Mouse (Mus musculus) A20 (cell line): ENCODE data around the gene Nrp2.
A peak's percentile ranks its signal among the peaks of the same experiment; 100 is the strongest.

Experiments used
- DNase-seq: peaks from one replicate; pipeline ENCODE4 v3.0.0-alpha.2; 2011; ENCODE audit warnings: low read depth, low spot score

Nrp2 gene

DNA sequence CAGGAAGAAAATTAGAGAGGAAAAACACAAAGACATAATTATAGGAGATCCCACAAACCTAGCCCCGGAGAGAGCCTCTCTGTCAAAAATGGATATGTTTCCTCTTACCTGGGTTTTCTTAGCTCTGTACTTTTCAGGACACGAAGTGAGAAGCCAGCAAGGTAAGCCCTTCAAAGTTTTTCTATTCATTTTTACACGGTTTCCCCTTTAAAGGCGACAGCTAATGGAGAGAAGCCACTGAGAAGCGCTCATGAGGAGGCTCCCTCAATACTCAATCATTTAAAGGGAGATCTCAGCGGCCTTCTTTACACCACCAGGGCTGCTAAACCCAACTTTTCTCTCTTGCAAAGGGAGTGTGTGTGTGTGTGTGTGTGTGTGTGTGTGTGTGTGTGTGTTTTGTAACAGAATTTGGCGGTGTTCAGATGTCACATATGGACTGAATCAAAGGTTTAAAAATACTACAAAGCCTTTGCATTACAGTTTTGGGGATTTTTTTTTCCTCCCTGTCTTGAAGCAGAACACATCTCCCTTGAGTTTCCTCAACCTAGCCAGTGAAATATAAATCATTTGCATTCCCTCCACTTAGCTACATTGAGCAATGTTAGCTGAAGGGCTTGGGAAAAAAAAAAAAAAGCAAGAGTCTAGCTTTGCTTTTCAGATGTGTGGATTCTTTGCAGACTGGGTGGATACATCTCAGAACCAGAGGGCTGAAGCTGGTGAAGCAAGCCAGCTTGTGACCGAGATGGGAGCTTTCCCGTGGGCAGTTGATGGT, 1.2 kb downstream of the Nrp2 start:
- DNase-seq, result no peak

DNA sequence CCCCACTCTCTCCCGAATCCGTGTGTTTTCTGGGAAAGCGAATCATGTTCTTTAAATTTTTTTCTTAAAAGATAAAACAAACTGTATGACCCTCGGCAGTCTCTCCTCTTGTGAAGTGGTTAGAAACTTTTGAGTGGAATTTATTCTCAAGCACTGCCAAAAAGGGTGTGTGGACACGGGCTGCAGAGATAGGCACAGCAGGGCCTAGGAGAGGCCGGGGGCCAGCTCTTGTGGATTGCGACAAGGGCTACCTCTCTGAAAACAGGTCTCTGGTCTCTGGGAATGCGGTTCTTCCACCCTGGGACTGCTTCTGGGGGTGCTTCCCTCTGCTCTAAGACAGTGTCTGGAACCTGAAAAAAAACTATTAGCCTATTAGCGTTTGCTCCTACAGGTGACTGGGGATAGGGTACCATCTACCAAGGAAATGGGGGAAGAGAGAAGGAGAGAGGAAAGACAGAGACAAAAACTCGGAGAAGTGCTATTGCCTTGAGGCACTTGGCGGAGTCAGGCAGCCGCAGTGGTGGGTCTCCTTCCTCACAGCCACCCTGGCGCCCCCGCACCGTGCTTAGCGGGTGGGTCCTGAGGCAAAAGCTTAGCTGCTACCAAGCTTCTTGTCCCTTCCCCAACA, 1.9 kb downstream of the Nrp2 start:
- no peak for DNase-seq

DNA sequence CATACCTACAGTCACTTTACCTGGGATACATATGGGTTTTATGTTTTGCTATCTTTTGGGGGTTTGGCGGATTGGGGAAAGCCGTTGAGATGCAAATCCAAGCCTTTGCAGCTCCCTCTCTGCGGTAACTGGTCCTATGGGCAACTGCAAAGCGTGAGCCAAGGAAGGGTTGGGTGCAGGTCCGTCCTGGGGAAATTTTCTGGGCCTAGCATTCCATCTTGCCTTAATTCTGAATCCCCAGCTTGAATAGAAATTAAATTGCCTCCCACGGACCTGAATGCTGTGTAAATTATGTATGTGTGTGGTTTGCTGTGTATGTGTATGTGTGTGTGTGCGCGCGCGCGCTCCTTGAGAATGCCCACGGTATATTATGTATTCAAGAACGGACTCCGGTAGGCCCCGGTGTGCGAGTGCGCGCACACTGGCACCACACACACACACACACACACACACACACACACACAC, 2.5 kb downstream of the Nrp2 start:
- no peak for DNase-seq

DNA sequence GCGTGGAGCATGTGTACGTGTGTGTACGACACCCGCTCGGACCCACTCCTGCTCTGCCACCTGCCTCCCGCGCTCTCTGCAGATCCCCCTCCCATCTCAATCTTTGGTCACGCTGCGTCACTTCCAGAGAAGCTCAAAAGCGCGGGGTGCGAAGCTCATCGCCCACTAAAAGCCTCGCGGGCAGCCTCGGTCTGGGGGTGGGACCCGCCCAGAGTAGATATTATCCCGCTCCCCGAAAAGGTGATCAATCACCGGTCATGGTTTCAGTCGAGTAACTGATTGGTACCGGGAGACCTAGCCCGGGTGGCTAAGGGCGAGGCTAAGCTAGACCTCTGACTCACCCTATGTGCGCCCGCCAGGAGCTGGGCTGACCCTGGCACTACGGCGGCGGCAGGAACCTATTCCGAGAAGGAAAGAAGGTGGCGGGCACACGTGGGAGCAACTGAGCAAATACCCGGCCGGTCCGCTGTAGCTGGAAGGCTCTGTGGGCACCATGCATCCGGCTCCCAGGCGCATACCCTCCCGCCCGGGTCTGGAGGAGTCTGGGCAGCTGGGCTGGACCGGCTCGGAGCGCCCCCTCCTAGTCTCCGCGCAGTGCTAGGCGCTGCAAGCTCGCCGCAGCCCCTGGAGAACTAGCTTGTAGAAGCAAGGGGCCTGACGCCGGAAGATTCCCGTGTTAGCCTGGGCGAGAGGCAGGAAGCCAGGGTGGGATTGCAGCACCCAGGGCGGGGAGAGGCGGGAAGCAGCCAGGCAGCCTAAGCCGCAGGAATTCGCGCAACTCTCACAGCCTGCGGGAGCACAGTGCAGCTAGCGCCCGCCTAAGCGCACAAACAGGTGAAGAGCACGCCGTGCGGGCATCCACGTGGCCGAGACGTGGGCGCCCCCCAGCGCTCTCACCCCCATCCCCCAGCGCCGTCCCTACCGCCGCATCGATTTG, 3.3 kb downstream of the Nrp2 start:
- no peak for DNase-seq

DNA sequence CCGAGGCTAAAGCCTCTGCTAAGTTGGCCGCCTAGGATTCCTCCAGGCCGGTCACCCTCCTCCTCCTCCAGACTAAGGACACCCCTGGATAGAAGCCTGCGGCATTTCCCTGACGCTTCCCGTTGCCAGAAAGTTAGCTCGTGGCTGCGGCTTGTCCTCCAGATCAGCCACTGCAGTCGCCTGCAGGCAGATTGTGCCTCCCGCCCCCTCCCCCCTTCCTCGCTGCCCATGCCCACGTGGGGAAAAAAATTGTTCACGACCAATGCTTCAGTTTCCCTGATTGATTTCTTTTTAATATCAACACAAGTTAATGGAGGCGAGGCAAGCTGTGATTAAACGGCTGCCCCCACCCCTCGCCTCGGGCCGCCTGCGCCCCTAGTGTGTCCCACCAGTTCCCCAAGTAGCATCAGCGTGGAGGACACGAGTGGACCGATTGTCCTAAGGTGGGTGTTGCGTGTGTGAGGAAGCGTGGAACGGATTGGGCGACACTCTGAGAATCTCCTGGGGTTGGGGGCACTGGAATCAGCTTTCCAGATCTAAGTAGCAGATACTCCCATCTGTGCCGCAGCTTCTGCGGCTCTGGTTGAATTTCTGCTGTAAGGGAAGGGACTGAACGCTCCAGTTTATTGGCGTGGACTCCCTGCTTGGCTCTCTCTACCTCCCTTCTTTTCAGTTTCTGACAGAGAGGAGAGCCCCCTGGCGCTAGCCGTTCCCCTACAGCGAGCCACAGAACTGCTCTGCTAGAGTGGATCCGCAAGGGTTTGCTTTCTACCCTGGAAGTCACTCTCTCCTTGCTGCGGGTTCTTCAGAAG, 4.2 kb downstream of the Nrp2 start:
- DNase-seq, result no peak

DNA sequence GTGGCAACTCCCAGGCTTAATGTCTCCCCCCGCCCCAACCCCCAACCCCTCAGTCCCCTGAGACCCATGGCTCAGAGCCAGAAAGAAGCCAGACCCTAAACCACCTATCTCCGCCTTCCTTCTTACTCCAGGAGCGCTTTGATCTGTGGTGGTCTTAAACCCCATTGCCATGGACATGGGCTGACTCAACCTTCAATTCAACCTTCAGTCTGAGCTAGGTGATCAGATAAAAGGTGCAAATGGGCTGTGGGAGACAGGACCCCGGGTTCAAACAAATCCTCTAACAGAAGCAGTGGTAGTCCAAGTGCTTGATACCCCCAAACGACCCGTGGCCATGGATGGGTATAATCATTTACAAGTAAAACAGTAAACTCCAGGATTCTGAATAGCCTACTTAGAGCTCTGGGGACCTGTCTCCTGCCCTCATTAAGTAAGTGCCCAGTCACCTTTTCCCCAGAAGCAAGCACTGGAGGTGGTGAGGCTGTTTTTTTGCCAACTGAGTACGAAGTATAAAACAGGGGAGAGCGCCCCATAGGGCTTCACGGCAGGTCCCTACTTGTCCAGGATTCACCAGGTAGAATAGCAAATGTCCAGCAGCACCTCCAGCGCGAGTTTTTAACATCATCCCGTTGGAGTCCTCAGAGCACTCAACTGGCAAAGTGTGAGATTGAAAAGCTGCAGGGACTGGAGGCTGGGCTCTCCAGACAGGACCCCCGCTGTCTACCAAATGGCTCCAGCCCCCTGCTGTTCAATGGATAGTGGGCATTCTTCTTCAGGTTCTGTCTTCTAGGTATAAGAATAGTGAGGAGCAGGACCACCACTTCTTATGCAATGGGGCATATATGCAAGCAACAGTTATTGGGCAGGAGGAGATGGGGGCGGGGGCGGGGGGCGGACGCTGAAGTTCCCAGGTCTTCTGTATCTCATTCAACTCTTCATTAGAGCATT, 5.1 kb downstream of the Nrp2 start:
- DNase-seq, result no peak

DNA sequence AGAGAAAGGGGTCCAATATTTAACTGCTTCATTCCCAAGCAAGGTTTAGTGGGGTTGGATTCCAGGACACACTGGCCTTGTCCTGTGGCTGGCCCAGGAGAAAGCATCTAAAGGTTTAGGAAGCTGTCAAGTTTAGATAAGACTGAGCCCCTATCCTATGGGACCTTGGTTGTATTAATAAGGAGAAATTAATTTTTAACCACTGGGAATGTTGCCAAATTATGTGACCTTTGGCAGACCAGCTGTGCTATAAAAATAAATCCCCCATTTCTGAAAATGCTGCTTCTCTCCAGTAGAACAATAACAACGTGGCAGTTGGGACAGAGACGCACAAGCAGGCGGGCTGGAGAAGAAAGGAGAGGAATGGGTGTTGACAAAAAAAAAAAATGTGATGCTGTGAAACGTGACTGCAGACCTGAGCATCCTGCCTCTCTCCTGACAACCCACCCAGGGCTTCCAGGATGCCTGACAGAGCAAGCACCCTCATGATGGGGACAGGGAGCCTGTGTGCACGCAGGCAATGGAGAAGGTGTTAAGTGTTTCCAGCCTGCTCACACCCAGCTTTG, 6.8 kb downstream of the Nrp2 start:
- DNase-seq, result no peak

DNA sequence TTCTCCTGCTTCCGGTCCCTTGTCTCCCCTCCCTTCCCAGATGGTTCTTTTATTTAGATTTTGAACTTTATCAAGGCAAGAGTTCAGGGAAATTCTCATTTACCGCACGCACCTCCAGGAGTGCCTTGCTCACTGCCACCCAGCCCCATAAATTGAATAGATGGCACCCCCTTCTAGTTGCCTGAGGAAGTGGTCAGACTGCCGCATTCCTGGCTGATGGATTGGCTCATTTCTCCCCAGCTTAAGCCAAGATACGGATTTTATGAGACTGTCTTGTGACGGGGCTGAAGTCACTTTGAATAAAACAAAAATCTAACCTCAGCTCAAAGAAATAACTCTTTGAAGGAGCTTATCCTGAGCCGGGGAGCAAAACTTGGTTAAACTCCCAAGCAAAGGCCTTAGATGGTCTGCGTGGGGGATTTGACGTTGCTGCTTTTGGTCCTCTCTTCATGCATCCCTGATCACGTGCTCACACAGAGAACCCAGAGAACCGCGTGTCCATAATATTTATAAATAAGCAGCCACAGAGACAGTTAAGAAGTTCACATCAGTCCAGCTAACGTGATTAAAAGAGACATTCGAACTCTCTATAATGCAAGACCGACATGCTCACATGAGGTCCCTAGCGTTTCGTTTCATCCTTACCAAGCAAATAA, 10.1 kb downstream of the Nrp2 start:
- DNase-seq, result no peak

DNA sequence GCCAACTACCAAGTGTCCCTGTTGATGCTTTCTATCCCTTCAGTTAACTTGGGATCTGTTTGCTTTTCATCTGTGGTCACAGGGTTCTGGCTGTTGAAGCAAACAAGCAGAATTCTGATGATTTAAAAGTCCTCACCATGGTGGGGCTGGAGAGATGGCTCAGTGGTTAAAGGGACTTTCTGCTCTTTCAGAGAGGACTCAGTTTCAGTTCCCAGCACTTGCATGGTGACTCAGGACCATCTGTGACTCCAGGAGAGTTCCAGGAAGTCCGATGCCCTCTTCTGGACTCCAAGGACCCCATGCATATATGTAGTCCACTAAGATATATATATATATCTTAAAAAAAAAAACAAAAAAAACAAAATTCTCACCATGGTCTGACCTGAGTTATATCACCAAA, 11.9 kb downstream of the Nrp2 start:
- DNase-seq, result no peak

DNA sequence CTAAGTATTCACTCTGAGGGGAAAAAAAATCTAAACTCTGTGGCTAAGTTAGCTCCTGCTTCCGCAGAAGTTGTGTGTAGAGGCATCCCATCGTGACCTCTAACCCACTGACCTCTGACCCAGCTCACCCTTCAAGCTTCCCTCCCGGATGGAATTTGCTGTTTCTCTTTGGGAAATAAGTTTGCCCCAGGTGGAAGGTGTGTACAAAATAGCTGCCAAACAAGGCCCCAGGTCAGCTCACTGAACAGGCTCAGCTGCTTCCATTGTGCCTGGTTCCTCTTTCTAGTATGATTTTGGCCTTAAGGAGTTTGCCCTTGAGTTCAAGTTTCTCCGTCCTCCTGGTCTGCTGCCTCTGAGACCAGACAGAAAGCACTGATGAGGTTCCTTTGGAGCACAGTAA, 12.6 kb downstream of the Nrp2 start:
- DNase-seq, result no peak

DNA sequence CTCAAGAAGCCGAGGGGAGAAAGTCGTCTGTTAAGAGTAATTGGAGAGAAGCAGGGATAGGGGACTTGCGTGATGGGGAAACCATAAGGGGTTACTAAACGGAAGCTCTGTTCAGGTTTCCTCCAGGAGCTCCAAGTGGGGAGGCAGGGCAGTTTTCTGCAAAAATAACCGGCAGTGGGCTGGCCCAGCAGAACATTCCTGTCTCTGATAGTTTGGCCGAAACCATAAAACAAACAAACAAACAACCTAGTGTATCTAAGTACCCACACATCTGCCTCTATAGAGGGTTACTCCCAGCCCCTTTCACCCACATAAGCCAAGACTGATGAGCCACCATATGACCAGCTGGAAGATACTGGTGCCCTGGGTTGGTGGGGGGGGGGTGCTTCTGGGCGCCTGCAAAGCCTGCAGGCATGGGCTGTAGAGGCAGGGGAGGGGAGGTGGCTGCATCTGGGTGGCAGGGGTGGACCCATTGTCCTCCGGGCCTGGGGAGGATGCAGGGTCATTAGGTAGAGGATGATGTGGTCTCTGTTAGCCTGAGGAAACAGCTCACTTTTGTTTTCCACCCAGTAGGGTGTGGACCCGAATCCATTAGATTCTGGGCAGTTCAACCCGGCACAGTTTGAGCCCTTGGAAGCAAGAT, 13.9 kb downstream of the Nrp2 start:
- DNase-seq, result no peak

DNA sequence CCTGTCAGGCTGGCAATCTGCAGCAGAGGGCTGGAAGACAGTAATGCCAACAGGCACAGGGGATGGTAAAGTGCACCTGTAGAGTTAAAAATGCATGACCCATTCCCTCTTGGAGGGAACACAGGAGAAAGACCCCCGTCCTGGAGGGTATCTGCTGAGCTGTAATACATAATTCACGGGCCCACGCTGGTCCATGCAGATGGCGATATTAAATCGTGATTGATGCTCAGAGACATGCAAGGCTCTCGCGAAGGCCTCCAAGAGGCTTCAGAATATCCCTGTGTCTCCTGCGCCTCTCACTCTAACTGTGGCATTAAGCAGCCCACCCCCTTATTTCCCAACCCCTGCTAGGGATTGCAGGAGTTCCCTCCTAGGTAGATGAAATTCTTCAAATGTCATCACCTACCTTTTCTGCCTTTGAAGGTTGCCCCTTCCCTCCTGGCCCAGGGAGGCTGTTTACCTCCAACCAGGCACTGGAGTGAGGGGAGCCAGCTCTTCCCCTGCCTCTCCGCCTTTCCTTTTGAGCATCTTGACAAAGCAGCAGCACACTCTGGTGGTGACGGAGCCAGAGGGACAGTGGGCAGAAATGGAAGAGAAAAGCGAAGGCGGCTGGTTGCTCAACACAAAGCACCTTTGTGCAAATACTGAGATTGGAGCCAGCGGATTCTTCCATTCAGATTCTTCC, 14.6 kb downstream of the Nrp2 start:
- DNase-seq, result no peak

DNA sequence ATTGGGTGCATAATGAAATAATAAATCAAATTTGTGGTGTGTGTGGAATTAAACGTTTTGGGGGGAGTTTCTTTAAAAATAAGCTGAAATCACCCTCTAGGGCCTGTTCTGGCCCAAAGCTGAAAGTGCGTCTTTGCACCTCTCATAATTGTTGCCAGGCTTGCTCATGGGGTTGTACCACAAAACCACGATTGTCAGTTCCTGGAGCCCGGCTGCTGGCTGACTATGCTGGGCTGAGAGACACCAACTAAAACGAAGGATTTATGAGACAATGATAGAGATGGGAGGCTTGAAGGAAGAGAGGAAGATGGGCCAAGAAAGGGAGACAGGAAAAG, 15.1 kb downstream of the Nrp2 start:
- DNase-seq, result no peak

DNA sequence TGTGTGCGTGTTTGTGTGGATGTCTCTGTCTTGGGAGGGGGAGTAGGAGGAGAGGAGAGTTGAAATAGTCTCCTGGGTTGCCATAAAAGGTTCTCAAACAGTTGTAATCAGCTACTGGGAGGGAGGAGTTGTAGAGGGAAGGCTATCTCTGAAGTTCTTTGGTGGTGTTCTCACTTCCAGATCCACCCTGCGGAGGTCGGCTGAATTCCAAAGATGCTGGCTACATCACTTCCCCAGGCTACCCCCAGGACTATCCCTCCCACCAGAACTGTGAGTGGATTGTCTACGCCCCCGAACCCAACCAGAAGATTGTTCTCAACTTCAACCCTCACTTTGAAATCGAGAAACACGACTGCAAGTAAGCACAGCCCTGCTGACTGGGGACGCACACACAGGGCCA, 15.7 kb downstream of the Nrp2 start:
- no peak for DNase-seq

DNA sequence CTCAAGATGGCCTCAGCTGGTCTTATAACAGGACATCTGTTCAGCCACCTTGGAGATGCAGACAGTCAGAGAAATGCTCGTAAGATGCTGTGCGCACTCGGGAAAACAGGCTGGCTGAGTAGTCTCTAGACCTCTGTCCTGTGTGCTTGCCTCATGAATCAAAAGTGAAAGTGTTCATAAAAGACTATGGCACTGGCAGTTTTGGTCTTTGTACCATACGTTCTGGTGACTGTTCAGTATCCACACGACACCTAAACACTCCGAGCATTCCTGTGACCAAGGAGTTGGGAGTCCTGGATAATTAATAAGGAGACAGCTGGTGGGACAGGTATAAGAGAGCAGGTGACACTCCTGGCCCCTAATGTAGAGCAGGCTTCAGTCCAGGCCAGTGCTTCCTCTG, 16.7 kb downstream of the Nrp2 start:
- no peak for DNase-seq

DNA sequence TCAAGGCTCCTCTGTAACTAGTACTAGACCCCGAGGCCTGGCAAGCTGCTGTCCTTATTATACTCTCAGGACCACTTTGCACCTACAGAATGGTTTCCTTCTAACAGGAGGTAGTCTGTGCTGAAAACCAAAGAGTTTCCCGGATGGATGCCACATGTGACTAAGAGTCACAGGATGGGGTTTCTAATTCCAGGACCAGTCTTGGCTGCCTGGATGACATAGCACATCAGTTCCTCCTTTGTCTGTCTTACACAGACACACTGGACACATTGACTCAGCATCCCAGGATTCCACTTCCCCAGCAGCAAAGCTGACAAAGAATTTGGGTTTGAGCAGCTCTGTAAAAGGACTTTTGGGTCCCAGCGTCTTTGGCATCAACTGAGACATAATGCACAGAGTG, 17.1 kb downstream of the Nrp2 start:
- DNase-seq, result no peak

DNA sequence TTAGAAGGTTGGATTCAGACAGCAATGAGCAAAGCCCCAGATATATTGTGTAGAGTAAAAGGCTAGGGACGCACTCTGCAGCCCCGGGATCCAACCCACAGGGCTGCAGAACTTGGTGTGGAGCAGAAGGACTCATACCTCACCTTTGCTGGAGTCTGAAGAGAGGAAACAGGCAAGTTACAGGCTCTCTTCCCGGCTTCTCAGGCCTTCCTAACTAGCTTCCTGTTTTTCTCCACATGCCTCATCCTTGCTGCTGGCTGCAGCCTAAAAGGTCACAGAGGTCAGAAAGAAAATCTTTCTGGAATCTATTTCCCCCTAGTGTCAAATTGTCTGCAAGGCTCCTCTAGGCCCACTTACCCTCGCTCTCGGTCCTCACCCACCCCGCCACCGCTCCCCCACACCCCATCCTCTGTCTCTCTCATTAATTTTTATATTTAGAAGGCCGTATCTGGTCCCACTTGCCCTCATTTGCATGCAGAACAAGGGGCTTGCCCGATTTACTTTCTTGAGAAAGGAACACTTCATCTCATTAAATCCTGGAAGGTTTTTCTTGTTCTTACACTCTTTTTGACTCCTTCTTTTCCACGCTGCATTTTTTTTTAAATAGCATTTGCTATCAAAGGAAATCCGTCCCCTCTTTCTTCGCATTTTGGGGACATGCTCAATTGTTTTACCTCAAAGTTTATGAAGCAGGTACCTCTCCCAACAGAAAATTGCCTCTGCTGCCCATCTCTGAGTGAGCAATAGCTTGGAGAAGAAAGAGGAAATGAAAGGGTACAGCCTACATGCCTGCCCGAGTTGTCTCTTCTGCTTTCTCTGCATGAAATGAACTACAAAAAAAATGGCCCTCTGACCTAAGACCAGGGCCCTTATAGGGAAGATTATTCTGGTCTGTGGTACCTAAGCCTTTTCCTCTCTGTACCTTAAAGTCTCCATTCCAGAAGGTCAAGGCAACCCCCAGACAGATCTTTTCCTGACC, 17.9 kb downstream of the Nrp2 start:
- peak; percentile 62 for DNase-seq
